Mouse (Mus musculus) midbrain, embryonic 10.5 days (tissue): ENCODE measurements around the gene Tpcn2. TPM values are rescaled to one million over a fixed set of nuclear protein-coding genes. Genes with fewer than 3 reads are reported as not detected.

Experiments used
- DNase-seq: peaks from one replicate; pipeline ENCODE4 v3.0.0-alpha.2; 2017; ENCODE audit warnings: low spot score
- H3K27ac ChIP-seq: fragments of 300-500 bp; sonication (generic); replicated peaks from 2 replicates; pipeline ENCODE4 v1.5.1; 2016; ENCODE audit warnings: mild to moderate bottlenecking
- H3K27me3 ChIP-seq: fragments of 300-500 bp; sonication (generic); 2 replicates; pipeline ENCODE4 v1.6.1; 2016; ENCODE audit warnings: low read depth, mild to moderate bottlenecking; ENCODE audit not compliant: poor library complexity, severe bottlenecking
- H3K36me3 ChIP-seq: fragments of 300-500 bp; sonication (generic); 2 replicates; pipeline ENCODE4 v1.6.1; 2016; ENCODE audit warnings: mild to moderate bottlenecking, moderate library complexity
- H3K4me1 ChIP-seq: fragments of 300-500 bp; sonication (generic); 2 replicates; pipeline ENCODE4 v1.6.1; 2016
- H3K4me3 ChIP-seq: fragments of 300-500 bp; sonication (generic); 2 replicates; pipeline ENCODE4 v1.5.1; 2016; ENCODE audit warnings: mild to moderate bottlenecking, moderate library complexity
- H3K9me3 ChIP-seq: fragments of 300-500 bp; sonication (generic); replicated peaks from 2 replicates; pipeline ENCODE4 v1.6.1; 2016; ENCODE audit warnings: mild to moderate bottlenecking
- WGBS: fragments of 180-500 bp; shearing (Covaris S2); methylation state at CpG from one replicate; pipeline ENCODE4 v1.1.7; 2016; 5-methylcytosine and 5-hydroxymethylcytosine counted together
- polyA plus RNA-seq: library from polyadenylated mRNA; unstranded; fragments of >200 nt; fragmentation: Nextera tagmentation; extraction: Ambion mirVana; gene quantifications from 2 replicates; pipeline ENCODE4 v1.2.1, GENCODE M21; 2016

Gene Tpcn2
- polyA plus RNA-seq, 1 experiment from 2014 or later: 5.4 TPM

DNA sequence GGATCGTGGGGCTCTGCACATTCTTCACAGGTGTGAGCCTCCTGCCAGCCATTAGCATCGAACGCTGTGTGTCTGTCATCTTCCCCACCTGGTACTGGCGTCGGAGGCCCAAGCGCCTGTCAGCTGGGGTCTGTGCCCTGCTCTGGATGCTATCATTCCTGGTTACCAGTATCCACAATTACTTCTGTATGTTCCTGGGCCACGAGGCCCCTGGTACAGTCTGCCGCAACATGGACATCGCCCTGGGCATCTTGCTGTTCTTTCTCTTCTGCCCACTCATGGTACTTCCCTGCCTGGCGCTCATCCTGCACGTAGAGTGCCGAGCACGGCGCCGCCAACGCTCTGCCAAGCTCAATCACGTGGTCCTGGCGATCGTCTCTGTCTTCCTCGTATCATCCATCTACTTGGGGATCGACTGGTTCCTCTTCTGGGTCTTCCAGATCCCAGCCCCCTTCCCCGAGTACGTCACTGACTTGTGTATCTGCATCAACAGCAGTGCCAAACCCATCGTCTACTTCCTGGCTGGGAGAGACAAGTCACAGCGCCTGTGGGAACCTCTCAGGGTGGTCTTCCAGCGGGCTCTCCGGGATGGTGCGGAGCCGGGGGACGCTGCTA is 24.4 kb upstream of the Tpcn2 start:
- peaks cover 3% of the 10 kb centered on the region; the same call in 1 of the 2 replicates for H3K27me3 ChIP-seq
- H3K4me1 ChIP-seq: peaks cover 13% of the 10 kb centered on the region
- no peaks in the 10 kb centered on the region for H3K36me3 ChIP-seq
- WGBS: 80% methylated on average over 30 of the region's 30 CpGs
- no peaks in the 10 kb centered on the region for H3K9me3 ChIP-seq
- H3K4me3 ChIP-seq: no peak overlapping the region
- H3K27ac ChIP-seq: peak overlapping the region; percentile 55; the same call in 1 of the 2 replicates
- no peak for DNase-seq

DNA sequence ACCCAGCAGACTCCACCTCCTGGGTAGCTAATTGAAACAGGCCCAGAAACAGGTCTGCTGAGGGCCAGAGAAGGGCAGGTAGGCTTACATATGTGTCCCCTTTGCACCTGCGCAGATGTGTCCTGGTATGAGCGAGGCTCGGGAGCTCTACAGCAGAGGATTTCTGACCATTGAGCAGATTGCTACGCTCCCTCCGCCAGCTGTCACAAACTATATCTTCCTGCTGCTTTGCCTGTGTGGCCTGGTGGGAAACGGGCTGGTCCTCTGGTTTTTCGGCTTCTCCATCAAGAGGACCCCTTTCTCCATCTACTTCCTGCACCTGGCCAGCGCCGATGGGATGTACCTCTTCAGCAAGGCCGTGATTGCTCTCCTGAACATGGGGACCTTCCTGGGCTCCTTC is 23.8 kb upstream of the Tpcn2 start:
- no peak for DNase-seq
- Histone ChIP-seq H3K27ac (no peak overlapping the region), H3K36me3 (no peaks in the 10 kb centered on the region), H3K9me3 (no peaks in the 10 kb centered on the region), H3K4me3 (no peak overlapping the region), H3K4me1 (peaks cover 19% of the 10 kb centered on the region), H3K27me3 (peaks cover 3% of the 10 kb centered on the region; the same call in 1 of the 2 replicates)
- WGBS: 91% methylated on average over 10 of the region's 10 CpGs

DNA sequence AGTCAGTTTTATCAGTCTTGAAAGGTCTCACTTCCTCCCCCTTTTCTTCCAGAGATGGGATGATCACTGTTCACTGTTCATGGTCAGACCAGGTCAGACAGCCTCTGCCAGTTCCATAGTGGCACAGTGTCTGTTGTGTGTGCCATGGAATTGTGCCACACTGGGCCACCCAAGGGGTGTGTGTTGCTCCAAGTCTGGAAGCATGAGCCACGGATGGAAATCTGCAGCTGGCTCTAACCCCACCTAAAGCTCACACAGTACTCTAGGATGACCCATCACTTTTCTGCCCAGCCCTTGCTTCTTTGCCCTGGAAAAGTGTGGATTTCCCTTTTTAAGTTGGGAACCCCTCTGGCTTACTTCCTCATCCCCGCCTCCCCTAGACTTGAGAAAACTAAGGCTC is 20.3 kb upstream of the Tpcn2 start:
- Histone ChIP-seq H3K36me3 (no peaks in the 10 kb centered on the region), H3K4me3 (no peak overlapping the region), H3K27ac (no peak overlapping the region), H3K27me3 (peaks cover 15% of the 10 kb centered on the region), H3K9me3 (no peaks in the 10 kb centered on the region), H3K4me1 (peaks cover 40% of the 10 kb centered on the region)
- DNase-seq: no peak
- WGBS: 79% methylated on average over 2 of the region's 2 CpGs

- Histone ChIP-seq H3K4me3 (peak overlapping the region; percentile 45), H3K9me3 (no peaks in the 10 kb centered on the region), H3K27me3 (peaks cover 15% of the 10 kb centered on the region), H3K27ac (peak overlapping the region; percentile 79), H3K36me3 (no peaks in the 10 kb centered on the region), H3K4me1 (peaks cover 36% of the 10 kb centered on the region)
- 6% methylated on average over 20 of the region's 20 CpGs for WGBS
- peak; percentile 90 for DNase-seq
These were observed 18.9 kb upstream of the Tpcn2 start for GRCm38 (mm10) chr7:145302488-145303285.

DNA sequence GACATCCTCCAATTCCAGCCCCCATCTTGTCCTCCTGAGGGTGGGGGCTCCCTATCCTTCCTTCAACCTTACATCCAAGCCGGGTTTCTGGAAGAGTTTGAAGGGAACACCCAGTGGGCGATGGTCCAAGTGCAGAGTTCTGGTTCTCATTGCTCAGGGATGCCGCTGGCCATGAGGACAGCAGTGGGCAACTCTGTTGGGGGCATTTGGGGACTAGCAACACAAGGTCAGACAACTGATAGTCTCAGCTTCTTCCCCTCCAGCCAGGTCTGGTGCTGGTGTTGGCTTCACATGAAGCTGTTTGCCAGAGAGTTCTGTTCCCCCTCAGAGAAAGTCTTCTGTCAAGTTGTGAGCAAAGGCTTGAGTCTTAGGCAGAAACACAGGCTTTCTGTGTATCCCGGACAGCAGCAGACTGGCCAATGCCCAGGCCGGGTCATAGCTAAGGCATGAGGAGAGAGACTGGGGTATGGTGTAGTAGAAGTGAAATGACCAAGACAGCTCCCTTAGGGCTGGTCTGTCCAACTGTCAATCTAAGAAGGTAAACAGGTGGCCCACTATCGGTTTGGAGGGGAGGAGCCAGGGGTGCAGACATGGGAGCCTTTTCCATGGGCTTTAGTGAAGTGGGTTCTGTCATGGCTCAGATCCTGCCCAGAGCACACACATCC is 17.7 kb upstream of the Tpcn2 start:
- H3K27me3 ChIP-seq: peaks cover 15% of the 10 kb centered on the region
- no peaks in the 10 kb centered on the region for H3K36me3 ChIP-seq
- no peaks in the 10 kb centered on the region for H3K9me3 ChIP-seq
- no peak for DNase-seq
- peaks cover 36% of the 10 kb centered on the region for H3K4me1 ChIP-seq
- no peak overlapping the region for H3K27ac ChIP-seq
- H3K4me3 ChIP-seq: no peak overlapping the region
- WGBS: 88% methylated on average over 6 of the region's 6 CpGs

DNA sequence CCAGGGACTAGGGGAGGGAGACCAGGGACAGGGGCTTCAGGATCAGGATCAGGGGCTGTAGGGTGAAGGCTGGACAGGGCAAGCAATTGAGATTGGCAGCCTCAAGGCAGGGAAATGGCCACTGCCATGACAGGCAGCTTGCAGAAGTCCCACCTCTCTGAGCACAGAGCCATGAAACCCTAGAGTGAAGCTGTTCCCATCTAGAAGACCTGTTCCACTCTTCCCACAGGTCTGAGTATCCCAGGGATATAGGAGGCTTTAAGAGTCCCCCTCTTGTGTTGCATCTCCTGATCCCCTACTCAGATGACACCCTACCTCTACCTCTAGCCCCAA is 17.2 kb upstream of the Tpcn2 start:
- Histone ChIP-seq H3K4me3 (no peak overlapping the region), H3K4me1 (peaks cover 36% of the 10 kb centered on the region), H3K36me3 (no peaks in the 10 kb centered on the region), H3K27ac (no peak overlapping the region), H3K9me3 (no peaks in the 10 kb centered on the region), H3K27me3 (peaks cover 15% of the 10 kb centered on the region)
- no peak for DNase-seq

DNA sequence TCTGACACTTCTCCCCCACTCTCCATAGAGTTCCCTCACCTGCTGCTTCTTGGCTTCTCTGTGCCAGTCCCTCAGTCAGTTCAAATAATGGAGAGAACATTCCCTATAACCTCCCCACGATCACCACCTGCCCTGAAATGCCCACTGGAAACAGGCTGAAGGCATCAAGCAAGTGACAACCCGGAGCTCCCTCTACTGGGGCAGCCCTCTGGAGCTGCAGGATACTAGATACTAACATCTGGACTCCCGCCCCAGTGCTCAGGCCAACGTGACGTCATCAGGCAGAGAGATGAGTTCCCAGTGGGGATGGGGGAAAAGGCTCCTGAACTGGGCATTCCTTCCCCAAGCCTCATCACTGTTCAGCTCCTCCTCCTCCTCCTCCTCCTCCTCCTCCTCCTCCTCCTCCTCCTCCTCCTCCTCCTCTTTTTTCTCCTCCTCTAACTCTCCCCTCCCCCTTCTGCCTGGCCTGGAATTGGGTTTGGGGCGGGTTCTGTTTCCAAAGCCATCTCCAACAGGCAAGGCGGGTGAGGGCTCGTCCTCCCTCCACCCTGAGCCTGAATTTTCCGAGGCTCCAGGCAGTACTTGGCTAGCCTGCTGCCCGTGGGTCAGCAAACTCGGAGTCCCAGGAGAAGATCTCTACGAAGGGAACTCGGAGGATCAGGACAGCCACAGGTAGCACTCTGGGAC is 16.7 kb upstream of the Tpcn2 start, which contains the start of gene Mrgprf:
Gene Mrgprf, plus strand, starts transcription at position 508 of the 687 bp plus-strand sequence.
- no peak within 1 kb of the TSS for H3K4me3 ChIP-seq
- DNase-seq: no peak
- peaks cover 15% of the 10 kb centered on the region for H3K27me3 ChIP-seq
- 36% methylated on average over 13 of the region's 13 CpGs for WGBS
- H3K27ac ChIP-seq: peak within 1 kb of the TSS; percentile 61
- no peaks in the 10 kb centered on the region for H3K9me3 ChIP-seq
- peaks cover 36% of the 10 kb centered on the region for H3K4me1 ChIP-seq
- no peaks in the 10 kb centered on the region for H3K36me3 ChIP-seq

- peaks cover 15% of the 10 kb centered on the region for H3K27me3 ChIP-seq
- no peak for DNase-seq
- H3K4me1 ChIP-seq: peaks cover 36% of the 10 kb centered on the region
- peak overlapping the region; percentile 61 for H3K27ac ChIP-seq
- 61% methylated on average over 7 of the region's 7 CpGs for WGBS
- no peak overlapping the region for H3K4me3 ChIP-seq
- no peaks in the 10 kb centered on the region for H3K36me3 ChIP-seq
- H3K9me3 ChIP-seq: no peaks in the 10 kb centered on the region
These were observed 15.9 kb upstream of the Tpcn2 start for GRCm38 (mm10) chr7:145299562-145300320.

- WGBS: 68% methylated on average over 3 of the region's 3 CpGs
These were observed 15.1 kb upstream of the Tpcn2 start for GRCm38 (mm10) chr7:145298666-145299490.

DNA sequence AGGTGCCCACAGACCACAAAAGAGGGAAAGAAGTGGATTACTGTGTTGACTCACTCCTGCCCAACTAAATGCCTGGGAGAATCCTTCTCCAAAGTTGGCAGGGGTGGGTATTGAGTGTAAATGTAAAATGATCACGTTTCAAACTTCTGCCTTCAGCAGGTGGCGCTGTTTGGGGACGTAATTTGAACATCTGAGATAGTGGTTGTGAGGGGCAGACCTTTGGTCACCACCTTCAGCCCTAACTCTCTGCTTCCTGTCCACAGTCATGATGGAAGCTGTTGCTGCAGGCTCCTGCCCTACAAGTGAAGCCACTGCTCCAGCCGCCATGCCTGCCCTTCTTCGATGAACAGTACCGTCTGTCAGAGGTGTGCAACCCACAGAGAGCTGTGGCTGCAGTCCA is 10.0 kb upstream of the Tpcn2 start:
- Histone ChIP-seq H3K9me3 (no peaks in the 10 kb centered on the region), H3K4me1 (peaks cover 6% of the 10 kb centered on the region), H3K27me3 (no peaks in the 10 kb centered on the region), H3K4me3 (no peak overlapping the region), H3K27ac (no peak overlapping the region), H3K36me3 (no peaks in the 10 kb centered on the region)
- no peak for DNase-seq
- WGBS: 35% methylated on average over 6 of the region's 6 CpGs

More at GRCm38 (mm10) chr7:145298666-145299490, 15.1 kb upstream of the Tpcn2 start:
- Histone ChIP-seq H3K27ac (peak overlapping the region; percentile 61; the same call in 1 of the 2 replicates), H3K27me3 (peaks cover 12% of the 10 kb centered on the region; the same call in 1 of the 2 replicates), H3K4me3 (no peak overlapping the region), H3K4me1 (peaks cover 36% of the 10 kb centered on the region), H3K36me3 (no peaks in the 10 kb centered on the region), H3K9me3 (no peaks in the 10 kb centered on the region)
- DNase-seq: no peak

DNA sequence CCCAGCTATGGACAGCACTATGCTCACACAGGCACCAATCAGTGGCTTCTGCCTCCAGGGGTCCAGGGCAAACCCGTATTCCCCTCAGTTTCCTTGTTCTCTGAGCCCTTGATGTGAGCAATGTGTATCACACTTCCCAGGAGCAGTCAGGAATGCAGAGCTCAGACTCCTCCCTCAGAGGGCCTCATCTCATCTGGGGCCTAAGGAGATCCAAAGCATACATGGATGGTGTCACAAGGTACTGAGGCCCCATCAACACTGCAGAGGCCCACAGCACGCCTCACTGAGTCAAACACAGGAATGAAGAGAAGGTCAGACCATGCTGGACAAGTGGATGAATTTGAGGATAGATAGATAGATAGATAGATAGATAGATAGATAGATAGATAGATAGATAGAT is 8.9 kb upstream of the Tpcn2 start:
- peaks cover 7% of the 10 kb centered on the region; the same call in 1 of the 2 replicates for H3K4me1 ChIP-seq
- no peak overlapping the region for H3K27ac ChIP-seq
- no peaks in the 10 kb centered on the region for H3K27me3 ChIP-seq
- WGBS: 73% methylated on average over 2 of the region's 2 CpGs
- H3K9me3 ChIP-seq: no peaks in the 10 kb centered on the region
- no peak overlapping the region for H3K4me3 ChIP-seq
- DNase-seq: no peak
- H3K36me3 ChIP-seq: no peaks in the 10 kb centered on the region
